Mouse (Mus musculus) urinary bladder, adult 2 months (tissue): ENCODE results near the gene Zc3h10. TPM values are rescaled to one million over a fixed set of nuclear protein-coding genes. Genes with fewer than 3 reads are reported as not detected.

Experiments used
- DNase-seq: peaks from one replicate; pipeline ENCODE4 v3.0.0; 2022; ENCODE audit warnings: low spot score
- polyA plus RNA-seq: library from polyadenylated mRNA; depleted of rRNA; stranded (reverse); fragments of >200 nt; gene quantifications from 2 replicates; pipeline ENCODE4 v1.2.3, GENCODE M21; 2012; rRNA removed

The Zc3h10 gene
- polyA plus RNA-seq, result 12.5 TPM in 2 replicates

DNA sequence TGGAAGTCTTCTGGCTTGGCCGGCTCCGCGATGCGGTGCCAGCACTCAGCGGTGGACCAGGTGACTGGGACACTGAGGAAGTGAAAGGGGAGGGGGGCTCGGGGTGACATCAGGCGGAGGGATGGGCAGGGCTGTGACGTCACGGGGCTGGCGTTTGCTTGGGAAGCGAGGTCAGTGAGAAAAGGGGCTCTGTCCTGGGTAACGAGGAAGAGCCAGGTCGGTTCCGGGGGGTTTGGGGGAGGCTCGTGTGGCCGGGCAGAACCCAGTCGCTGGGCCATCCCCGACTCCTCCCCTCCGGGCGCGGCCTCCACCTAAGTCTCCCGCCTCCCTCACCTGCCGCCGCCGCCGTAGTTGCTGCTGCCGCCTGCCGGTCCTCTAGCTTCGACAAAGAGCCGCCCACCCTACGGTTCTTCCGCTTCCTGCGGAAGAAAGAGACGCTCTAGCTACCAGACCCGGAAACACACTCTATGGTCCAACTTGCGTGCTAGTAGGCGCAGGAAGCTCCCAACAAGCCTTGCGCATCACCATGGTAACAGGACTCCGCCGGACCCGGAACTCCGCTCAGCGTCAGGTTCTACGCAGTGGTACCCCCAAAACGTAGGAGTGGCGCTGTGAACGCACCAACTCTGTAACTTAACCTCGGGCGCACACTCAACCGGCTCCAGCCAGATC, at the start of gene Zc3h10:
TSS of gene Zc3h10 (minus strand) at position 414 of the 672 bp plus-strand sequence.
- peak; percentile 86 for DNase-seq

GRCm38 (mm10) chr10:128592797-128593196, 45.2 kb upstream of the Zc3h10 start:
- no peak for DNase-seq

GRCm38 (mm10) chr10:128591436-128591835, 43.9 kb upstream of the Zc3h10 start:
- no peak for DNase-seq

DNA sequence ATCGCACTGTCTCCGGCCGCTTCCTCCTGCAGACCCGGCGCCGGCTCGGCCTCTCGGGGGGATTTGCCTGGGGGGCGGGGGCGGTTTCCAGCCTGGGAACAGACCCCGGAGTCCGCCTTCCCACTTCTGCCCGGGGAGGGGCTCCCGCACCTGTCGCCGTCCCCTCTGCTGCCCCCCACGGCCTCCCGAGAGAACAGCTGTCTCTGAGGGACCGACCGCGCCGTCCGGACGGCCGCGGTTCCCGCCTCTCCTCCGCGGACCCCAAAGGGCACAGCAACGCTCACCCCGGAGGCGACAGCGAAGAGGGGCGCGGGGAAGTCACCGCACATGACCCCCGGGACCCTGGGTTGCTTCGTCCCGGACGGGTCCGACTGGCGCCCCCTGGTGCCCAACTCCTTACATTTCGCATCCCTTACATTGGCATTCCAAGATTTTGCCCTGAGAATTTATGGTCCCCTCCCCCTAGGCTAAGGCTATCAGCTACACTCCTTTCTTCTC, 42.7 kb upstream of the Zc3h10 start:
- DNase-seq, result peak; percentile 49

DNA sequence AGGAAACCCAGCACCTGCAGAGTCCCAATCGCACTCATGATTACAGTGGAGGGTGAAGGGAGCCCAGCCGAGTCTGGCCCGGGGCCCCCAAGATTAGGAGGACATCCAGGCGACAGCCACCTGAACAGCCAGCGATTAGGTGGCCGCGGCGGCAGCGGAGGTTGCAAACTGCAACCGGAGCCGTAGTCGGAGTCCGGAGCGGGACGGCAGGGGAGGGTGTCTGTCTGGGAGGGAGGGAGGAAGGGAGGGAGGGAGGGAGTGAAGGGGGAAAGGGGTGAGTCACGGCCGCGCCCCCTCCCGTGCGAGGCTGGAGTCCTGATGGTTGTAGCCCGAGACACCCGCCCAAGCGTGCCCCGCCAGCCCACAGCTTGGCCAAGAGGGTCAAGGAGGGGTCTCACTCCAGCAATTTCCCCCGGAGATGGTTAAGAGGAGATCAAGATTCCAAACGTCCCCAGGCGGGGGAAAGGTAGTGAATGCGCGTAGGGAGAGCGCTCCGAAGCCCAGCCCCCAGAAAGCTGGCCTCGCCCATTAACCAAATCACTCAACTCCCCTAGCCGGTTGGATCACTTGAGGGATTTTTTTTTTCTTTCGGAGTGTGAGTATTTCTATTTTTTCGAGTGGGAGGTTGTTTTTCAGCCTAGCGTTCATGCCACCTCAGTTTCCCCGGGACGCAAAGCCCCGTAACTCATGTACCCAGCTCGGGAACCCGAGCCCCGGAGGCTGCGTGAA, 42.1 kb upstream of the Zc3h10 start, which contains the start of gene Erbb3:
TSS of gene Erbb3 (minus strand) at position 189 of the 729 bp plus-strand sequence.
- peak; percentile 82 for DNase-seq

GRCm38 (mm10) chr10:128588775-128589463, 41.3 kb upstream of the Zc3h10 start:
- no peak for DNase-seq

DNA sequence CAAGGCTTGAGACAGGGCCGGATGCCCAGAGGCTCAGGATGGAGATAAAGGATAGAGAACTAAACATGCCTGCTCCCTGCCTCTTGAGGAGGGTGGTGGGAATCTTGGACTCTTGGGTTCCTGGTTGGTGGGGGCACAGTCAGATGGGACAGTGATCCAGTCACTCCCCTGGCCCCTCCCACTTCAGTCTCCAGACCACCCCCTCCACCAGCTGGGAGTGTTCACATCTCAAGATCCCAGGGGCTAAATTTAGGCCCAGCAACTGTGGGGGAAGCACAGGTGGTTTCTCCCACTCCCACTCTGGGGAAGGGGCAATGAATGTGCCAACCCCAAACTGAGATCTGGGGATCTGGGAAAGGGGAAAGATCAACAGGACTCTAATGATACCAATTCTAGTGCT, 40.6 kb upstream of the Zc3h10 start:
- no peak for DNase-seq

GRCm38 (mm10) chr10:128587697-128588096, 40.1 kb upstream of the Zc3h10 start:
- DNase-seq, result no peak

- no peak for DNase-seq
Measured at GRCm38 (mm10) chr10:128587120-128587519, 39.5 kb upstream of the Zc3h10 start.

- DNase-seq, result no peak
Measured at GRCm38 (mm10) chr10:128586546-128586945, 39.0 kb upstream of the Zc3h10 start.

DNA sequence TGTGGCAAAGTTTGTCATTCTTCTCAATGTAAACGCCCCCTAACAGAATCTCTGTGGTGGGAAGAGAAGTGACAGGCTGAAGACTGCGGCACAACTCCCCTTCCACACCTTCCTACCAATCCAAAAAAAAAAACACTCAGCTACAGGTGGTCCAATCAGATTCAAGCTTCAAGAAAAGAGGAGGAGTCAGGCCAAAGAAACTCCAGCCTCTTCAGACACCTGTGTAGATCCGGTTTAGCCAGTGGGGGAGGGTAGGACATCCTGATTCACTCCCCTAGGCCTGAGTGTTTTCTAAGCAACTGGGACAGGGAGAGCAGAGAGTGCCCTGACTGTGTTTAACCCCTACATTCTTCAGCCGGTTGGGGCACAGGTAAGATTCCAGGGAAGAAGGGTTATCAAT, 36.8 kb upstream of the Zc3h10 start:
- DNase-seq, result no peak

- DNase-seq, result no peak
Measured at GRCm38 (mm10) chr10:128583644-128584043, 36.1 kb upstream of the Zc3h10 start.

- DNase-seq, result no peak
Measured at GRCm38 (mm10) chr10:128579731-128580130, 32.2 kb upstream of the Zc3h10 start.

GRCm38 (mm10) chr10:128579298-128579697, 31.7 kb upstream of the Zc3h10 start:
- no peak for DNase-seq

DNA sequence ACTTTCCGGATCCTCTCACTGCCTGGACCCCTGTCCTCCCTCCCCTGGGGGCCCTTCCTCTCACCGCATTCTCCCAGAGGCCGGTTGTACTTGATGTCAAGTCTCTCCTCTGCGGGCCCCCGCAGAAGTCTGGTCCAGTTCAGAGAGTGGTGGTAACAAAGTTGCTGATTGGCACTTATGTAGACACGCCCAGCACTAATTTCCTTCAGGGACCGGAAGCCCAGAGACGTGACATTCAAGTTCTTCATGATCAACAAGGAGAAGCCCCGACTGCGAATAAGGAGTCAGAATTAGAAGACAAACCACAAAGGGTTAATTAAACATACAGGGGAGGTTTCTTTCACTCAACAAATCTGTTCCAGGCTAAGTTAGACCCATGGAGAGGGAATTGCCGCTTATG, 30.8 kb upstream of the Zc3h10 start:
- DNase-seq, result no peak

- DNase-seq, result no peak
Measured at GRCm38 (mm10) chr10:128575063-128575462, 27.5 kb upstream of the Zc3h10 start.

GRCm38 (mm10) chr10:128565788-128566531, 18.4 kb upstream of the Zc3h10 start, which contains the start of gene Pa2g4:
TSS of gene Pa2g4 (minus strand) at chr10:128565987.
- DNase-seq, result peak; percentile 98

- DNase-seq, result no peak
Measured at GRCm38 (mm10) chr10:128565206-128565787, 17.7 kb upstream of the Zc3h10 start.

DNA sequence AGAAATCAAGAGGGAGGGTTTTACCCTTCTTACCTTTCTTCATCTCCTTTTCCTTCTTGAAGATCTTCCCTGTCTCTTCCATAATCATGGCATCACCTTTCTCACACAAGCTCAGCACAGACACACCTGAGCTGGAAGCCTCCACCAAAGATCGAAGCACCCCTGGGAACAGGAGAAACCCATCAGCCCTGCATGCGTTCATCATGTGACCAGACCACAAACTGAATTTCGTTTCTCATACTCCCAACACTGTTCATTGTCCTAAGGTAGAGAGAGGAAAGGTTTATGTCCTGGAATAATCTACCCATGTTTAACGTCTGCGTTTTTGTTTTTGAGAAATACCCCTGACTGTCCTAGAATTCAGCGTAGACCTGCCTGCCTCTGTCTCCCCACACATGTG, 16.0 kb upstream of the Zc3h10 start:
- DNase-seq, result no peak

DNA sequence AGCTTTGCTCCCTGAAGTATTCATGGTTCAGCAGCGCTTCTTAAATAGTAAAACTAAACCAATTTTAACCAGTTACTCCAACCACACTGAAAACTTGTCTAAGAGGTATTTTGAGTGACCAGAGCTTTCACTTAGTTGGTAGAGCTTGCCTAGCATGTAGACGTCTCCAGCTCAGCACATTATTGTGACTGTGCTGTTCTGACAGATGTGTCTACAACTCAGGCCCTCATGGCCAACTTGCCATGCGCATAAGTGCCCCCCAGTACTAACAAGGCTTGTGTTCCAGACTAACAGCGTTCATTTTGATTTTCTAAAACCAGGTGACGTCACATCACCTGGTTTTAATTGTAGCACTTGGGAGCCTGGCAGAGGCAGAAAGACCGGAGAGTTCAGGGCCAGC, 9.4 kb upstream of the Zc3h10 start:
- no peak for DNase-seq

- no peak for DNase-seq
Measured at GRCm38 (mm10) chr10:128556286-128556685, 8.7 kb upstream of the Zc3h10 start.
